Mouse (Mus musculus) embryonic fibroblast, embryonic 13.5 days (primary cell): ENCODE data around the gene Phex.

Experiments used
- CTCF ChIP-seq: IDR thresholded peaks from 2 replicates; pipeline ENCODE4 v1.5.1; 2011; ENCODE audit warnings: mild to moderate bottlenecking, control low read depth, low read length, moderate library complexity, borderline replicate concordance; ENCODE audit not compliant: insufficient read depth
- POLR2A ChIP-seq: IDR thresholded peaks from 2 replicates; pipeline ENCODE4 v1.6.1; 2011; ENCODE audit warnings: low read depth, mild to moderate bottlenecking, control low read depth, low read length, moderate library complexity

GRCm38 (mm10) chrX:157434768-157435167, 19.7 kb upstream of the Phex start:
- TF ChIP-seq CTCF (no peak), POLR2A (no peak)
